Mouse (Mus musculus) ES-E14 (cell line): Measurements from ENCODE around the gene Smc1b. TPM values are rescaled to one million over a fixed set of nuclear protein-coding genes. Genes with fewer than 3 reads are reported as not detected.

ENCODE experiments used
- DNase-seq: peaks from one replicate; pipeline ENCODE4 v3.0.0-alpha.2; 2013; ENCODE audit warnings: low read depth, low spot score
- H3K27ac ChIP-seq: 2 replicates; pipeline ENCODE4 v1.5.1; 2012; ENCODE audit warnings: low read depth, mild to moderate bottlenecking, low read length, moderate library complexity, mixed read lengths; ENCODE audit not compliant: poor library complexity, insufficient read depth, severe bottlenecking
- H3K36me3 ChIP-seq: 2 replicates; pipeline ENCODE4 v1.6.1; 2012; ENCODE audit warnings: mild to moderate bottlenecking, low read length, moderate library complexity, mixed read lengths; ENCODE audit not compliant: control insufficient read depth, poor library complexity, insufficient read depth, severe bottlenecking
- H3K4me1 ChIP-seq, 2 experiments: fragments of 150-350 bp in 1 of 2; sonication (generic) in 1 of 2; 2 replicates each; pipeline ENCODE4 v1.6.1; 2012; ENCODE audit warnings: low read length in 2 of 2, mild to moderate bottlenecking in 1 of 2, mixed read lengths in 1 of 2; ENCODE audit not compliant: control insufficient read depth in 2 of 2, insufficient read depth in 2 of 2, poor library complexity in 1 of 2
- H3K4me3 ChIP-seq, 2 experiments: fragments of 150-350 bp in 1 of 2; sonication (generic) in 1 of 2; 2 replicates each; pipeline ENCODE4 v1.5.1; 2012; ENCODE audit warnings: low read length in 2 of 2, low read depth in 1 of 2, mild to moderate bottlenecking in 1 of 2, mixed read lengths in 1 of 2; ENCODE audit not compliant: insufficient read depth in 1 of 2, poor library complexity in 1 of 2, severe bottlenecking in 1 of 2
- H3K9ac ChIP-seq: 2 replicates; pipeline ENCODE4 v1.6.1; 2012; ENCODE audit warnings: low read depth, mild to moderate bottlenecking, low read length, mixed read lengths; ENCODE audit not compliant: poor library complexity, insufficient read depth, severe bottlenecking
- H3K9me3 ChIP-seq: fragments of 150-350 bp; sonication (generic); 2 replicates; pipeline ENCODE4 v1.6.1; 2012; ENCODE audit warnings: low read depth, mild to moderate bottlenecking, low read length; ENCODE audit not compliant: control insufficient read depth, insufficient read depth
- CHD2 ChIP-seq: IDR thresholded peaks from 2 replicates; pipeline ENCODE4 v1.6.1; 2014; ENCODE audit warnings: mild to moderate bottlenecking, low read depth, low read length, inconsistent platforms
- HCFC1 ChIP-seq: IDR thresholded peaks from 2 replicates; pipeline ENCODE4 v1.6.1; 2012; ENCODE audit warnings: low read length, inconsistent platforms, borderline replicate concordance; ENCODE audit not compliant: insufficient read depth
- MAFK ChIP-seq: IDR thresholded peaks from 2 replicates; pipeline ENCODE4 v1.6.1; 2014; ENCODE audit warnings: mild to moderate bottlenecking, low read depth, low read length, inconsistent platforms; ENCODE audit not compliant: insufficient read depth
- ZC3H11A ChIP-seq: IDR thresholded peaks from 2 replicates; pipeline ENCODE4 v1.6.1; 2012; ENCODE audit warnings: low read depth, mild to moderate bottlenecking, inconsistent platforms, low read length, borderline replicate concordance
- ZNF384 ChIP-seq: IDR thresholded peaks from 2 replicates; pipeline ENCODE4 v1.6.1; 2012; ENCODE audit warnings: low read depth, low read length, inconsistent platforms
- in situ Hi-C, 2 experiments: fragments of 600-800 bp; cut with MboI; formaldehyde crosslinking; loops; one replicate each; pipeline ENCODE4 v1.15.1; 2025; ENCODE audit warnings: low sequenced_read_pairs in 2 of 2, inconsistent platforms in 1 of 2; ENCODE audit not compliant: unreplicated experiment in 2 of 2
- total RNA-seq: library from RNA; depleted of rRNA; stranded (reverse); fragments of 300-350 nt; gene quantifications from 2 replicates; pipeline ENCODE4 v1.2.3, GENCODE M21; 2012

Gene Smc1b
- total RNA-seq, 1 experiment, result 8.7 TPM

GRCm38 (mm10) chr15:85143747-85144146 lies 12.0 kb upstream of the Smc1b start:
- Histone ChIP-seq H3K4me1 (peaks cover 2 to 4% of the 10 kb centered on the region in 2 experiments; a peak in 2 of 4 replicates), H3K36me3 (no peaks in the 10 kb centered on the region), H3K9me3 (no peaks in the 10 kb centered on the region), H3K27ac (no peak overlapping the region), H3K9ac (no peak overlapping the region), H3K4me3 (no peak overlapping the region)
- in situ Hi-C loops, result no loop called here
- no peak for DNase-seq
- no peak for TF ChIP-seq ZNF384
- TF ChIP-seq CHD2, result no peak
- TF ChIP-seq ZC3H11A, result no peak
- TF ChIP-seq HCFC1, result no peak
- no peak for TF ChIP-seq MAFK

- in situ Hi-C loops, result no loop called here
- peaks cover 2 to 4% of the 10 kb centered on the region in 2 experiments; a peak in 2 of 4 replicates for H3K4me1 ChIP-seq
These were observed 11.4 kb upstream of the Smc1b start for GRCm38 (mm10) chr15:85143161-85143560.

GRCm38 (mm10) chr15:85142441-85142840 lies 10.7 kb upstream of the Smc1b start:
- no peak overlapping the region for H3K27ac ChIP-seq
- H3K36me3 ChIP-seq, result no peaks in the 10 kb centered on the region
- H3K9ac ChIP-seq, result no peak overlapping the region
- H3K4me1 ChIP-seq, result peaks cover 2 to 4% of the 10 kb centered on the region in 2 experiments; a peak in 2 of 4 replicates
- in situ Hi-C loops, result no loop called here
- DNase-seq, result no peak
- no peaks in the 10 kb centered on the region for H3K9me3 ChIP-seq
- TF ChIP-seq ZNF384 (no peak), ZC3H11A (no peak), CHD2 (no peak), HCFC1 (no peak), MAFK (no peak)
- H3K4me3 ChIP-seq, result no peak overlapping the region

More at GRCm38 (mm10) chr15:85143161-85143560, 11.4 kb upstream of the Smc1b start:
- H3K4me3 ChIP-seq, result no peak overlapping the region
- no peak for DNase-seq
- no peak overlapping the region for H3K27ac ChIP-seq
- H3K36me3 ChIP-seq, result no peaks in the 10 kb centered on the region
- no peak overlapping the region for H3K9ac ChIP-seq
- TF ChIP-seq ZC3H11A, result no peak
- no peak for TF ChIP-seq MAFK
- H3K9me3 ChIP-seq, result no peaks in the 10 kb centered on the region

GRCm38 (mm10) chr15:85141290-85141689 lies 9.5 kb upstream of the Smc1b start:
- TF ChIP-seq CHD2 (no peak), MAFK (no peak), ZC3H11A (no peak)
- no peak overlapping the region for H3K27ac ChIP-seq
- peaks cover 2 to 4% of the 10 kb centered on the region in 2 experiments; a peak in 2 of 4 replicates for H3K4me1 ChIP-seq
- H3K9ac ChIP-seq, result no peak overlapping the region
- in situ Hi-C loops, result no loop called here
- no peaks in the 10 kb centered on the region for H3K9me3 ChIP-seq
- DNase-seq, result no peak
- H3K4me3 ChIP-seq, result no peak overlapping the region
- no peaks in the 10 kb centered on the region for H3K36me3 ChIP-seq

GRCm38 (mm10) chr15:85135143-85135542 lies 3.4 kb upstream of the Smc1b start:
- no peaks in the 10 kb centered on the region for H3K36me3 ChIP-seq
- H3K9ac ChIP-seq, result no peak overlapping the region
- DNase-seq, result no peak
- in situ Hi-C loops, result no loop called here
- H3K27ac ChIP-seq, result no peak overlapping the region
- H3K9me3 ChIP-seq, result no peaks in the 10 kb centered on the region
- no peak for TF ChIP-seq ZNF384
- TF ChIP-seq HCFC1, result no peak
- TF ChIP-seq ZC3H11A, result no peak
- no peak for TF ChIP-seq MAFK
- no peak overlapping the region for H3K4me3 ChIP-seq
- peaks cover 0 to 10% of the 10 kb centered on the region in 2 experiments; a peak in 1 of 4 replicates for H3K4me1 ChIP-seq
